Mouse (Mus musculus) spleen, adult 18-20 months (tissue): ENCODE results near the gene Pcare.

Source experiments
- DNase-seq, 2 experiments: peaks; one replicate each; pipeline ENCODE4 v3.0.0; 2022; ENCODE audit warnings: mixed read lengths in 2 of 2

Pcare gene

GRCm38 (mm10) chr17:71721019-71721418 lies 31.7 kb downstream of the Pcare start:
- no peak for DNase-seq

DNA sequence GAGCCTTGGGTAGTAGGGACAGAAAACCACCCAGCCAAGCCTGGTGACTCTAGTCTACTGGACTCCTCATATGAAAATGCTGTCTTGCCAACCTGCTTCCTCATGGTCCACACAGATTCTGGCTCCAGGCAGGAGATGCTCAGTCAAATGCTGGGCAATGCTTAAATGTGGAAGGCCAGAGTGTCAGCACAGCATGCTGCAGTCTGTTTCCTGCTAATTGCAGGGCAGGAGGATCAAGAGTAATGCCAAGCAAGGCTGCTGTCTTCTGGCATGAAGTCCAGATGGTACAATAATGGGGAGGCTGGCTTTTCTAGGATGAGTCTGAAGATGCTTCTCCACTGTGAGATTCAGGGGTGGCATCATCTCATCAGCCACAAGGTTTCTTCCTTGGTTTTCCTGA lies 32.3 kb downstream of the Pcare start:
- DNase-seq = no peak

GRCm38 (mm10) chr17:71717881-71718625 lies 34.6 kb downstream of the Pcare start:
- DNase-seq = no peak

GRCm38 (mm10) chr17:71715034-71715433 lies 37.7 kb downstream of the Pcare start:
- no peak for DNase-seq

- no peak for DNase-seq
Measured at GRCm38 (mm10) chr17:71712279-71712678, 40.4 kb downstream of the Pcare start.

- no peak for DNase-seq
Measured at GRCm38 (mm10) chr17:71707715-71708114, 45.0 kb downstream of the Pcare start.

DNA sequence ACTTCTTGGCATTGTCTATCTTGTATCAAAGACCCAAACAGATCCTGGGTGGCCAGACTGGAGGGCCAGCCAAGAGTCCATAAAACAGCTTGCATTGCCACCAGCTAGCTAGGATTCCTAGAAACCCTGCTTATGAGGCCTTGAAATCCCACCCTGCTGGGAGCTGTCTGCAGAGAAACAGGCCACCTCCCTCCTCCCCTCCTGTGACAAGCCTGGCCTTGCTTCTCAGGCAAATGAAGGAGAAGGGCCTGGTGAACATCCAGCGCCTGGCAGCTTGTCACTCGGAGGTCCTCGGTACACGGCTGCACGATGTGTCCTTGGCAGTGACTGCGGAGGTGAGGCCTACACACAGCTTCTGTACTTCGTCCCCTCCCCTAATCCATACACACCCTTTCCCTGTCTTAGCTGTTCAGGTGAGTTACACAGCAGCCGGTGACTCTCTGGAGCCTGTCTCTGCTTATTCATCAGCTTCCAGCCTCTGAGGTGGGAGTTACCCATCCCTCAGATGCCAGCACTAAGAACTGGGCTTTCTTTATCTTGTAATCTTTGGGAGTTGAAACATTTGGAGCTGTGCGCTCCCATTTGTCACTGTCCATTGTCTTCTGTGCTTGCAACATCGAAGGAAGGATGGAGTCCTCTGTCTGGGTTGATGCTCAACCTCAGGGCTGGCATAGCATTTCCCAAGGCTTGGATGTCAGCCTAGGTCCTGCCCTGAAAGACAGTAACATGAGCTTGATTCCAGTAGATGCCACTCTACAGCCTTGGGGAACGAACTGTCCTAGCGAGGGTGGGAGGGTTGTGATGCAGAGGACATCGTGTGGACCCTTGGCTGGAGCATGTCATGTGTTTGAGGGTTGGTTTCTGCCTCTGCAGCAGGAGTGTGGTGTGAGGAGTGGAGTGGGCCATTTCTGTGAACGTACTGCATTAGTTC lies 46.9 kb downstream of the Pcare start:
- DNase-seq = no peak

DNA sequence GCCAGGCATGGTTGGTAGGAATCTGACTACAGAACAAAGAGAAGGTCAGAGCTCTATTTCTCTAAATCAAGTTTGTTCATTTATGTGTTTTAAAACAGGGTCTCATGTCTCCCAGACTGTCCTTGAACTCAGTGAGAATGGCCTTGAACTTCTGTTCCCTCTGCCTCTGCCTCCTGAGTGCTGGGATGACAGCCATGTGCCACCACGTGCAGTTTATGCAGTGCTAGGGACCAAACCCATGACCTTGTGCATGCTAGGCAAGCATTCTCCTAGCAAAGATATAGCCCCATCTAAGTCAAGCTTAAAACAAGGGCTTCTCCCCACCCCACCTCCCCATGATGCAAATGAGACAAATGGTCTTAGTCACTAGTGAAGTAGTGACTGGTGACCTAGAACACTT lies 47.6 kb downstream of the Pcare start:
- no peak for DNase-seq

DNA sequence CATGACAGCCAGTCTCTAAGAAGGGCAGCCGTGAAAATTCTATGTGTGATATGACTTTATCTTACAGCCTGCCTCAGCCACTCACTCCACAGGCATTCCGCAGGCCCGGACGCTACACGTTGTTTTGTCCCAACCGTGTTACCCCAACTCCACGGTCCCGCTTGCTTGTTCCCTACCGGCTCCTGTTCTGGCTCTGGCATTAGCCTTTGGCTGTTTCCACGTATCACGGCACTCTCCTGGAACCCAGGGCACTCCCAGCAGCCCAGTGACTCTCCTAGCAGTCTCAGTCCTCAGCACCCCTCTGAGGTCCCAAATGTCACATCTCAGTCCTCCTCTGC lies 54.1 kb downstream of the Pcare start:
- DNase-seq = no peak

- DNase-seq = no peak
Measured at GRCm38 (mm10) chr17:71697896-71698618, 54.6 kb downstream of the Pcare start.

DNA sequence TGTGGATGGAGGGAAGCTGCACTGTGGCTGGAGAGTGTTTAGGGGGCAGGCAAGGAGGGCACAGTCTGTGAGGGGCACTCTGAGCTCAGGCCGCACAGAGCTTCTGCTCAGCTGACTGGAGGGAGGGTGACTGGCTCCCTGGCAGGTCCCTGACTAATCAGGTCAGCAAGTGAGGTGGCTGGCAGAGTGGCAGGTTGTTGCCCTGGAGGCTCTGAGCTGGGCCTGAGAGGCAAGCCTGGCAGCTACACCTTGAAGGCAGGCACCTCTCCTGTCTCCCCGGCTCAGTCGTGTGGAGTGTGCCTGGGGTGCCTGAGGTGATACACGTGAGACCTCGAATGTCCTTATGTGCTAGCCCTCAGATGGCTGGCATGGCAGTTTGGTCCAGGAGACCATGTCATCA lies 56.3 kb downstream of the Pcare start:
- DNase-seq = no peak

- DNase-seq = no peak
Measured at GRCm38 (mm10) chr17:71695716-71696315, 56.9 kb downstream of the Pcare start.

DNA sequence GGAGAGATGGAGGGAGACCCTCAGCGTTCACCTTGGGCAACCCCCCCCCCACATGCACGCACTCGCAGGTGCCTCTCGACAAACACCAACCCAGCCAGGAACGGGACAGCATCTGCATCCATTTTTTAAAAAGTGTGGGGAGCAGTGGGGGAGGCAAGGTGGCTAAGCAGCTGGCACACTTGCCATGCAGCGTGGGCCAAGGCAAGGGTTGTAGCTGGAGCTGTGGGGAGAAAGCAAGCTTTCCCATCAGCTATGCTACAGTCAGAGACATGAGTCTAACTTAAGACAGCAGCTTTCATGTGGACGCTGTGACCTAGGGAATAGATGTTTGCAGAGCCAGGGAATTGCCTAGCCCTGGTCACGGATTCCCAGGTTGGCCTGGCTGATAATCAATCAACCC lies 57.5 kb downstream of the Pcare start:
- DNase-seq = no peak

DNA sequence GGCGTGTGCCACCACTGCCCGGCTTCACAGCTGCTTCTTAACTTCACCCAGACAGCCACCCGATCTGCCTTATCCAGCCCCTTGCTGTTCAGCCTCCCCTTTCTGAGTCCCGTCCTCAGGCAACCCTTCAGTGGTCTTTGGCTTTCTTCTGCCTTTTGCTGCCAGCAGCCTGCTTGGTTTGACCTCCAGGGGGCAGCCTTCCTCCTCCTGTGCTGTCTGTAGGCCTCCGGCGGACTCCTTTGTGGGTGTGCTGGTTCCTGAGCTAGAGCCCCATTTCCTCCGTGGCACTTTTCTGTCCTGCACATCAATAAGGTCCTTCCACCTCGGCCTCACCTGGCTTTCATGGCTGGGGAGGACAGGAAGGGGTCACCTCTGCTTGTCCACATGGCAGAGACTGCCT lies 58.9 kb downstream of the Pcare start:
- DNase-seq = peak in 1 of 2 experiments; percentile 21
